Mouse (Mus musculus) cerebellum, postnatal 14 days (tissue): Measurements from ENCODE around the gene Ptn.
A peak's percentile ranks its signal among the peaks of the same experiment; 100 is the strongest.
"Not testable (repeated sequence)": the region's sequence is repeated elsewhere in the genome, so short reads cannot be mapped to it uniquely, and the experiment has no call there.

Source experiments
- DNase-seq, 2 experiments: peaks; one replicate each; pipeline ENCODE4 v3.0.0; 2021; ENCODE audit warnings: mixed read lengths in 2 of 2

The Ptn gene

DNA sequence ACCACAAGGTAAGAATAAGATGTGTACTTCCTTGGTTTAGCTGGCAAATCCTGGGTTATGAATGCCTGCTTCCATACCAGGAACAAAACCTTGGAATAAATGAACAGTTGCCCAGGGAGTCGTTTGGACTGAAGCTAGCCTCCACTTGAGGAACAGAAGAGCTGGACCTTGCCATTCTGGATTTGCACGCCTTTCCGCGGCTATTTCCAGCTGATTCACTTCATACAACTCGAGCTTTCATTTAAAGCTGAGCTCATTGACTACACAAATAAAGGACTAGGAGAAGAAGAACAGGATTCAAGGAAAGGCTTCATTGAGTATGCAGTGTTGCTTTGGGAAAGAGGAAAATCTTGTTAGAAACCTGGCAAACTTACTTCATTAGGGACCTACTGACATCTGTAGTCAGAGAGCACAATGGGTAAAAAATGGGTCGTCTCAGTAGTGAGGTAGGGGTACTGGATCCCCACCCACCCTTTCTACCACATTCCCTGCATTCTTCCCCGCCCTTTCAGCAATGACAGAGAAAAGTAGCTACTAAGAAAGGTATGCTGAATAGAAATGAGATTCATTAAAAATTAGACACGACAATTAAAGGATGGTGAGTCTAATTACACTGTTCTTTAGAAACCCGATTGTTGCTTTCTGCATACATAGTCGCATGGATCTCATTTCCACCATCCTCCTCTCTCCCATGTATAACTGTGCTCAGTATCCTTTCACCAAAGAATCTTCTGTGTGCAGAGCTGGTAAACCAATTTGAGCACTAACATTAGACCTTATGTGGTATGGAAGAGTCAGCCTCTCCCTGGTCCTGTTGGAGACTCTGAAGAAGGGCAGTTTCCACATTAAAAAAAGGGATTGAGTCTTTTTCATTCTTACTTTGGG is 54.8 kb downstream of the Ptn start:
- no peak for DNase-seq

DNA sequence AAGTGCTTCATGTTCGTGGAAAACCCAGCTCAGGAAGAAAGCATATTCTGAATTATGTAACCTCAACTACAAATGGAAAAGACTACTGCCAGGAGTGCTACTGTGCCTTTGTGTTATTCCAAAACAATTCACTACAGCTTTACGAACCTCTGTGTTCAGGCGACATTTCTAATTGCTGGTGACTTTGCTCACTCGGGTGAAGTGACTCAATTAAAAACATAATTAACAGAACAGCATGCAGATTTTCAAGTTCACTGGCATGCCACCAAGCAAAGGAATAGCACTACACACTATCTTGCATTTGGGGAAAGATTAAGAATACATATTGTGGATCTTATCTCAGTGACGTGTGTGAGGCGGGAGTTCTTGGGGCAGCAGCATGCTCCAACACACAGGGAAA is 57.1 kb downstream of the Ptn start:
- peak in 1 of 2 experiments; percentile 15 for DNase-seq

DNA sequence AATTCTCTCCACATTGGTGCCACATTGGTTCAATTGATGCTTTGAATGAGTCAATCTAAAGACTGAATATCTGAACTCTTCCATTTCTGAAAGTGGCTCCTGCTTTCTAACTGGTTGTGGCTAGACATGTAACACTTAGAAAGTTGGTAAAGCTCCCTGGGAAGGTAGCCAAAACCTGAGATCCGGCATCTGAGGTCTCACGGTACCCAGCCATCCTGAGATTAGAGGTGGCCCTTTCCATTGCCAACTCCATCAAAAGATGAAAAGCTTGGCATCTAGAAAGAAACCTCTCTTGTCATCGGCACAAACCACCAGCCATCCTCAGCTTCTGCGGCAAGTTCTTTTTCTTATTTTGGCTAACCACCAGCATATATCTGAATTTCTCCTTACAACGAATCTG is 70.2 kb downstream of the Ptn start:
- DNase-seq, result peak; percentile 16 to 32

GRCm38 (mm10) chr6:36736763-36737162 is 73.3 kb downstream of the Ptn start:
- DNase-seq, result no peak

- not testable (repeated sequence) for DNase-seq
Measured at GRCm38 (mm10) chr6:36735622-36736021, 74.4 kb downstream of the Ptn start.

- not testable (repeated sequence) for DNase-seq
Measured at GRCm38 (mm10) chr6:36729811-36730210, 80.2 kb downstream of the Ptn start.

- peak; percentile 15 to 48 for DNase-seq
Measured at GRCm38 (mm10) chr6:36728079-36728478, 81.9 kb downstream of the Ptn start.

DNA sequence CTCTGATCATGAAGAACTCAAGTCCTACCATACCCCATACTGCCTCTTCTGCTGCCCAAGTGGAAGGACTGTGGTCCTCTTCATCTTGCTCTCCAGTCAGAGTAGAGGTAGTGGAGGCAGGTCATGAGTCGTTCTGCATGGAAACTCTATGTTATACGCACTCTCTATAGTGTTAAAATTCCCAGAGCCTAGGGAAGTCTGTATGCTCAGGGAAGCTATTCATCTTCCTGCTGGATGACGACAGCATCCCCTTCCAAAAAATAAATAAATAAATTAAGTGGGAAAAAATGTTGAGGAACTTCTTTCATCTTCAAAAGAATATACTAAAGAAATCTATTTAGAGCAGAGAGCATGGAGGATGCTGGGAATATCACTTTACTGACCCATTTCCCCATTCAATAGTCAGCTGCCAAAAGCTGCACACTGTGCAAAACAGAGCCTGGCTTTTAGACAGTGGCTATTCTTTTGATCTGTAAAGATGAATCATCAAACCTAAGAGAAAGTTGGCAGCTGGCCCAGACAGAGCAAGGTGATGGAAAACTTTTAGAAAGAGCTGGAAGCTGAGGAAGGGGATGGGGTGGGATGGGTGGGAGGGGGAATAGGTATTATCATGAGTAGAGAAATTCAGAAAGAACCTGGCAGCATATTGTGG is 84.4 kb downstream of the Ptn start:
- DNase-seq, result peak in 1 of 2 experiments; percentile 29

DNA sequence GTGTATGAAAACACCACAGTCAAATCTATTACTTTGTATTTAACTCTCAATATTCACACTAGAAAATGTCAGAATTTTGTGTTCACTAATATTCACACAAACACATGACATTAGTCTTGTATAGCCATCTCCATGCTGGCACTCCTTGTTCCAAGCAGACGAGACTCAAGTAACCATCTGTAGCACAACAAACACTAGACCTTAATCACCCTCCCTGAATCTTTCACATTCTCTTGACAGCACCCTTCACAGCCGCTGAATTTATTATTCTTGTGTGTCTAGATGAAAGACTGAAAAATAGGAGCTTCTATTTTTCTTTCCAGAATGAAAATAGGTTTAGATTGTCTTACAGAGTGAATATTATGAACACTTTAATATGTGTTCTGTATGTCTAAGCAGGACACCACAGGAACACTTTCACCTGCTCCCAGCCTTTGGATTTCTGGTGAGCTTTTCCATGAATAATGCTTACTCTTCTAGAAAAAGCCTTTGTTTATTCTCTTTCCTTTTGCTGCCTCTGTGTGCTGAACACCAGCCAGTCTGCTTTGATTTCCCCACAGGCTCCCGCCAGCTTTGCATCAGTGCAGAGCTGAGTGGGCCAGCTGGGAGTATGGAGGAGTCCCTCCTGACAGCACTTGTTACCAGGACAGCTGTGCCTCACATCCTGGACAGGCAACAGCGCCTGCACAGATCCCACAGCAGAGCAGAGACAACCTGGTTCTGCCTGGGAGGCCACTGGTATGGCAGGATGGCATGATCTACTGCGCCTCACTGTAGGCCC is 87.1 kb downstream of the Ptn start:
- DNase-seq, result no peak

DNA sequence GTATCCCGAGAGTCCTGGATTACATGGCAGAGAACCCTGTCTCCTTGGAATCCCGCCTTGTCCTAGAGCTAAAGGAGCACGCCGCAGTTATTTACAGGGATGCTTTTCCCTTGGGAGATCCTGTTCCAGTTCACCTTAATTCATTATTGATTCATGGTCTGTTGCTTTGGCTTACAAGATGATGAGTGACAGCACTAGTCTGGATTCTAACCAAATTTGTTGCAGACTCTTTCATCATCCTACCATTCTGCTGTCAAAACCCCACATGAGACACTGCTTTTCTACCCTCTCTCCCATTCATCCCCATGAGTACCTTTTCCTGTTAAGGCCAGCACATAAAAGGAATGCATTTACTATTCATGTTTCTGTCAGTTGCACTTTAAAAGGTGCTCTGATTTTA is 96.7 kb downstream of the Ptn start:
- peak in 1 of 2 experiments; percentile 22 for DNase-seq

GRCm38 (mm10) chr6:36695481-36695880 is 114.5 kb downstream of the Ptn start:
- no peak for DNase-seq

DNA sequence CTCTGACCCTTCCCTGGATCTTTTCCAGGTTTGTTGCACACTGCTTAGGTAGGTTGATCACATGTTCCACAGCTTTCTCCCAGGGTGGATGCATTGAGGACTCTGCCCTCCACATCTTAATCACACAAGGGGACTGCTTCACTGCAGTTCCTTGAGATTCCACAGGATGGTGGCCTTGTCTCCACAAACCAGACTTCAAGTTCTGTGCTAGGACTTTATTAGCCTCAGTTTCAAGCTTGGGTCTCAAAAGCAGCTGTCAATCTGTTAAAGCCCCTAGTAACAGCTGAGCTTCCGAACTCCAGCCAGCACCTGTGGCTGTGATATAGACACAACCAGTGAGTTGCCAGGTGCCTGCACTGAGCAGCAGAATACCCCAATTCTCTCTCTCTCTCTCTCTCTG is 118.5 kb downstream of the Ptn start:
- DNase-seq, result peak; percentile 76 to 77

DNA sequence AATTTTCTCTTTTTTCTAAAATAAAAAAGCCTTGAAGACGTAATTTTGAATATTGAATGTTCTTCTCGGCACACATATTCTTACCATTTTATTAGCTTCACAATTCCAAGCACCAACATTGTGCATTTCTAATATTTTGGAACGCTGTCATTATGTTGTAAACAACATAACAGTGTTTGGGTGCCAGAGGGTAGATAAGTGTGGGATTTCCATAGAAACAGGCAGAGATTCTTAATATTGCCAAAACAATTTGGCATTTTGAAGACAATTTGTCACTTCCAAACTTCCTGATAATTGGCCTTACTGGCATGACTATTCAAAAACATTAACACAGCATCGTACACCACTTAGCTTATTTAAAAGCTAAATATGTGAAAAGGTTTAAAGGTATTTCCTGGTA is 119.1 kb downstream of the Ptn start:
- DNase-seq, result no peak

- peak in 1 of 2 experiments; percentile 14 for DNase-seq
Measured at GRCm38 (mm10) chr6:36676710-36677691, 133.0 kb downstream of the Ptn start.

- DNase-seq, result peak; percentile 29 to 47
Measured at GRCm38 (mm10) chr6:36672399-36673221, 137.4 kb downstream of the Ptn start.

DNA sequence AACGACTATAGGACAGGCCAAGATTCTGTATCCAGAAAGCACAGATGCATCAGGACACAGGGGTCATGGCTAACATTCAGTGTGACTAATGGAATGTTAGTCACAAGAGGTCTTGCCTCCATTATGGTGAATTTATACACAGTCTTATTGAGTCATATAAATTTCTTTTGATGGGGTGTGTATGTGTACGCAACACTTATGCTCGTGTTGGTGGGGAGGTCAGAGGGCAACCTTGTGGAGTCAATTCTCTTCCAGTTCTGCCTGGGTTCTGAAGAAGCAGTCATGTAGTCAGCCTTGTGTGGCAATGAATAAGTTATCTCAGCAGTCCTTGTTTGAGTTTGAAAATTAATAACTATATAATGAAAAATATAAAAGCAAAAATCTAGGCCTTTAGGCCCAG is 138.7 kb downstream of the Ptn start:
- no peak for DNase-seq
